Mouse (Mus musculus) thymus, adult 2 months (tissue): ENCODE data around the gene Uncx.

Experiments used
- CTCF ChIP-seq: fragments of 200-500 bp; IDR thresholded peaks from 2 replicates; pipeline ENCODE4 v1.5.1; 2012; ENCODE audit warnings: mild to moderate bottlenecking, control low read depth, low read length, moderate library complexity, borderline replicate concordance; ENCODE audit not compliant: control insufficient read depth, poor library complexity, insufficient read depth; ENCODE audit errors: extremely low read depth
- POLR2A ChIP-seq: fragments of 200-500 bp; IDR thresholded peaks from 2 replicates; pipeline ENCODE4 v1.6.1; 2012; ENCODE audit warnings: mild to moderate bottlenecking, low read length, control low read depth, moderate library complexity; ENCODE audit not compliant: control insufficient read depth, poor library complexity, insufficient read depth; ENCODE audit errors: extremely low read depth

DNA sequence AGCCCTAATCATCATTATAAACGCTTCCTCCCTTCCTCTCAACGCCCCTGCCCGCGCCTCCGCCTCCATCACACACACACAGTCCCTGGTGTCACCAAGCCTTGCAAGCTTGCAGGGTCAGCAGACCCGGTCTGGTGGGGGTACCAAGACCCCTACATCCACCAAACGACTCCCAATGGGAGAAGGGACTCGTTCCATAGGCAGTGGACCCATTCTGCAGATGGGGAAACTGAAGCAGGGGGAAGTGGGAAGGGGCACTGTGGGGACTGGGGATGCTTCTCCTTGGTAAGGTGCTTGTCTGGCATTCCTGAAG, 42.4 kb downstream of the Uncx start:
- TF ChIP-seq CTCF (no peak), POLR2A (no peak)
